Mouse (Mus musculus) liver, adult (tissue): ENCODE data around the gene Gm16442.
"Not testable (repeated sequence)": the region's sequence is repeated elsewhere in the genome, so short reads cannot be mapped to it uniquely, and the experiment has no call there.

ENCODE experiments used
- GATA4 ChIP-seq: IDR thresholded peaks from 2 replicates; pipeline ENCODE4 v1.6.1; 2014; ENCODE audit warnings: mild to moderate bottlenecking, low read length; ENCODE audit not compliant: insufficient replicate concordance

The Gm16442 gene

GRCm38 (mm10) chr7:20122479-20122878 lies at the start of gene Gm16442:
Gene Gm16442, minus strand, starts transcription at chr7:20122579.
- not testable (repeated sequence) for TF ChIP-seq GATA4

- TF ChIP-seq GATA4: not testable (repeated sequence)
Observed at GRCm38 (mm10) chr7:20168277-20168676, 45.9 kb upstream of the Gm16442 start, which contains the start of gene Vmn1r94. Gene Vmn1r94, minus strand, starts transcription at chr7:20168377.

- TF ChIP-seq GATA4: not testable (repeated sequence)
Observed at GRCm38 (mm10) chr7:20138988-20139387, 16.6 kb upstream of the Gm16442 start, which contains the start of gene Vmn1r93. Gene Vmn1r93, minus strand, starts transcription at chr7:20139088.

GRCm38 (mm10) chr7:20099380-20099779 lies 23.0 kb downstream of the Gm16442 start, which contains the start of gene Vmn1r91:
Gene Vmn1r91, plus strand, starts transcription at chr7:20099680.
- not testable (repeated sequence) for TF ChIP-seq GATA4
